Mouse (Mus musculus): ENCODE measurements around the gene 1700056E22Rik. TPM values are rescaled to one million over a fixed set of nuclear protein-coding genes. Genes with fewer than 3 reads are reported as not detected.

Gene 1700056E22Rik
- polyA plus RNA-seq, 1 experiment, result 1.5 TPM

DNA sequence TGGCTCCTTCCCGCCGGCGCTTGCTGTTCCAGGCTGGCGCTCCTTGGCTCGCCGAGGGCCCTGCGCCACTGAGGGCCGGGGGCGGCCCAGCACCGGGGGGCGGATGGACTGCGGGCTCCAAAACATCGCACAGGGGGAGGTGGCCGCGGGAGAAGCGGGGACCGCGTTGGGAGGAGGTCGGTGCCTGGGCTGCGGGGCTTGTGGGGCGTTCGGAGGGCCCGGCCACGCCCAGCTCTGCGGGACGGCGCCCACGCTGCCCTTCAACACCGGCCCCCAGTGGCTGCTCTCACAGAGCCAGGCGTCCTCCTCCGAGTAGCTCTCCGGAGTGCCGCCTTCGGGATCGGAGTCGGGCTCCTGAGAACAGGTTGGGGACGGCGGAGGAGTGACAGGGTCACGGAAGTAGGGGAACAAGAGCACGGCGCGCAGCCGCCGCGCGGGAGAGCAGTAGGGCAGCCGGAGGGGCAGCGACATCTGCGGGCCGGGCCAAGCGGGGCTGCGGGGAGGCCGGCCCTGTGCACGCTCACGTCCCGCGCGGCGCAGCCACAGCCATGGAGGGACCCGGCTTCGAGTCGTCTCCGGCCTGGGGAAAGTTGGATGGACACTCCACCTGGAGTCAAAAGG, 601 bp downstream of the 1700056E22Rik start:
- Histone ChIP-seq H3K4me3 (replicated peaks) (peak overlapping the region; percentile 84), H3K9me3 (ENCODE audit: control insufficient read depth, low read length) (no peaks in the 10 kb centered on the region), H3K4me1 (ENCODE audit: control insufficient read depth) (peaks cover 29% of the 10 kb centered on the region), H3K27me3 (ENCODE audit: control insufficient read depth) (peaks cover 11% of the 10 kb centered on the region), H3K36me3 (ENCODE audit: control insufficient read depth) (peaks cover 5% of the 10 kb centered on the region)
- no peak for TF ChIP-seq GATA1 (IDR thresholded peaks at IDR 0.05; ENCODE audit: low read length)
- no peak for TF ChIP-seq TAL1 (IDR thresholded peaks at IDR 0.05; ENCODE audit: low read length)

- peaks cover 11% of the 10 kb centered on the region for H3K27me3 ChIP-seq (ENCODE audit: control insufficient read depth)
- no peak for TF ChIP-seq GATA1 (IDR thresholded peaks at IDR 0.05; ENCODE audit: low read length)
- no peak for TF ChIP-seq TAL1 (IDR thresholded peaks at IDR 0.05; ENCODE audit: low read length)
- peaks cover 5% of the 10 kb centered on the region for H3K36me3 ChIP-seq (ENCODE audit: control insufficient read depth)
- H3K4me1 ChIP-seq (ENCODE audit: control insufficient read depth), result peaks cover 29% of the 10 kb centered on the region
- H3K4me3 ChIP-seq (replicated peaks), result peak overlapping the region; percentile 84
- no peaks in the 10 kb centered on the region for H3K9me3 ChIP-seq (ENCODE audit: control insufficient read depth, low read length)
These were observed 1.3 kb downstream of the 1700056E22Rik start for GRCm38 (mm10) chr1:184032682-184033389.

GRCm38 (mm10) chr1:184030070-184030802, 3.9 kb downstream of the 1700056E22Rik start:
- H3K4me3 ChIP-seq (replicated peaks), result no peak overlapping the region
- peaks cover 24% of the 10 kb centered on the region for H3K4me1 ChIP-seq (ENCODE audit: control insufficient read depth)
- H3K9me3 ChIP-seq (ENCODE audit: control insufficient read depth, low read length), result no peaks in the 10 kb centered on the region
- H3K36me3 ChIP-seq (ENCODE audit: control insufficient read depth), result no peaks in the 10 kb centered on the region
- TF ChIP-seq TAL1 (IDR thresholded peaks at IDR 0.05; ENCODE audit: low read length) (no peak), GATA1 (IDR thresholded peaks at IDR 0.05; ENCODE audit: low read length) (no peak)
- H3K27me3 ChIP-seq (ENCODE audit: control insufficient read depth), result peaks cover 11% of the 10 kb centered on the region

DNA sequence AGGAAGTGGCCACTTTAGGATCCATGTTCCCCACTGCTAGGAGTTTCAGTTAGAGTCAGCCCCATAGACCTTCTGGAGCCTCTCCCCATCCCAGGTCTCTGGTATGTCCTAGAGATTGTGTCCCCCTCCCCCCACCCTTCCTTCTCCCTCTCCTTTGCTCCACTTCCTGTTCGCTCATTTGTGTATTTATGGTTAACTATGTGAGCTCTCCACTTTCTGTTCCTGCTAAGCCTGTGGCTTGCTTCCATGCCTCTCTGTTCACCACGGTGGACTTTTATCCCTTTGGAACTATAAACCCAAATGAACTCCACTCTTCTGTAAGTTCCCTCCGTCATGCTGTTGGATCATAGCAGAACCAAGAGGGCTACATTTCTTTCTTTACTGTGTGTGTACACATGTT, 7.1 kb downstream of the 1700056E22Rik start:
- H3K4me3 ChIP-seq (replicated peaks), result no peak overlapping the region
- H3K27me3 ChIP-seq (ENCODE audit: control insufficient read depth), result no peaks in the 10 kb centered on the region
- no peaks in the 10 kb centered on the region for H3K9me3 ChIP-seq (ENCODE audit: control insufficient read depth, low read length)
- no peaks in the 10 kb centered on the region for H3K36me3 ChIP-seq (ENCODE audit: control insufficient read depth)
- no peak for TF ChIP-seq GATA1 (IDR thresholded peaks at IDR 0.05; ENCODE audit: low read length)
- no peak for TF ChIP-seq TAL1 (IDR thresholded peaks at IDR 0.05; ENCODE audit: low read length)
- peaks cover 2% of the 10 kb centered on the region; the same call in 1 of the 2 replicates for H3K4me1 ChIP-seq (ENCODE audit: control insufficient read depth)

DNA sequence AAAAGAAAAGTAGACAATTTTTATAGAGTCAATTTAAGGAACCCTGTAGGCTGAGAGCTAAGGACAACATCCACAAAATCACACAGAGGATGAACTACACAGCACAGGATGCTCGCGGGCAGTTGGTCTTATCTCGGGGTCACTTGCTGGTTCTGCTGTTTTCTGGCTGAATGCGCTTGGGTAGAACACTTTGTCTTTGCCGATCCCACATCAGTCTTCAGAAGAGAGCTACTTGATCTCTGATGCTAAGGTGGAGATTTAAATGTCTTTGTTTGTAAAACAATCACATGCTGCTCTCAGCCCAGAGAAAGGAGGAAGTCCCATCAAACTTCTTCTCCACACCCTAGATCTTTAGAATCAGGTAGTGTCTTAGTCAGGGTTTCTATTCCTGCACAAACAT, 9.0 kb downstream of the 1700056E22Rik start:
- H3K4me1 ChIP-seq (ENCODE audit: control insufficient read depth), result peaks cover 1% of the 10 kb centered on the region; the same call in 1 of the 2 replicates
- no peaks in the 10 kb centered on the region for H3K36me3 ChIP-seq (ENCODE audit: control insufficient read depth)
- TF ChIP-seq GATA1 (IDR thresholded peaks at IDR 0.05; ENCODE audit: low read length), result no peak
- TF ChIP-seq TAL1 (IDR thresholded peaks at IDR 0.05; ENCODE audit: low read length), result no peak
- no peaks in the 10 kb centered on the region for H3K9me3 ChIP-seq (ENCODE audit: control insufficient read depth, low read length)
- no peaks in the 10 kb centered on the region for H3K27me3 ChIP-seq (ENCODE audit: control insufficient read depth)
- H3K4me3 ChIP-seq (replicated peaks), result no peak overlapping the region

- Histone ChIP-seq H3K27me3 (ENCODE audit: control insufficient read depth) (no peaks in the 10 kb centered on the region), H3K36me3 (ENCODE audit: control insufficient read depth) (no peaks in the 10 kb centered on the region), H3K9me3 (ENCODE audit: control insufficient read depth, low read length) (no peaks in the 10 kb centered on the region), H3K4me1 (ENCODE audit: control insufficient read depth) (peaks cover 1% of the 10 kb centered on the region; the same call in 1 of the 2 replicates), H3K4me3 (replicated peaks) (no peak overlapping the region)
- TF ChIP-seq GATA1 (IDR thresholded peaks at IDR 0.05; ENCODE audit: low read length) (no peak), TAL1 (IDR thresholded peaks at IDR 0.05; ENCODE audit: low read length) (no peak)
These were observed 9.5 kb downstream of the 1700056E22Rik start for GRCm38 (mm10) chr1:184024631-184025030.

DNA sequence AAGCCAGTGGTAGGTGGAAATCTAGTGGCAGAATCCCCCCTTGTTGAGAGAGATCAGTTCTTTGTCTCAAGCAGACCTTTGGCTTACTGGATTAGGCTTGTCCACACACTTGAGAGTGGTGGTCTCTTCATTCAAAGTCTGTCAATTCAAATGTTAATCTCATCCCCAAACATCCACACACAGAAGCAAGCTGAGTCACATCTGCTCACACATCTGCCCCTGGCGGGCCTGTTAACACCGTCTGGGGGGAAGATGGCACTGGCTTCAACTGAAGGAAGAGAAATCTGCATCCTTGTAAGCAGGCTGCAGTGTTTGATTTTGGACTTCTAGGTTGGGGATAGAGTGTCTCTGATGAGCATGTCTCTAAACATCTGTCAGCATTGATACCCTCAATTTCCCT, 10.1 kb downstream of the 1700056E22Rik start:
- Histone ChIP-seq H3K4me1 (ENCODE audit: control insufficient read depth) (peaks cover 2% of the 10 kb centered on the region; the same call in 1 of the 2 replicates), H3K27me3 (ENCODE audit: control insufficient read depth) (no peaks in the 10 kb centered on the region), H3K9me3 (ENCODE audit: control insufficient read depth, low read length) (no peaks in the 10 kb centered on the region), H3K4me3 (replicated peaks) (no peak overlapping the region), H3K36me3 (ENCODE audit: control insufficient read depth) (no peaks in the 10 kb centered on the region)
- no peak for TF ChIP-seq TAL1 (IDR thresholded peaks at IDR 0.05; ENCODE audit: low read length)
- TF ChIP-seq GATA1 (IDR thresholded peaks at IDR 0.05; ENCODE audit: low read length), result no peak

DNA sequence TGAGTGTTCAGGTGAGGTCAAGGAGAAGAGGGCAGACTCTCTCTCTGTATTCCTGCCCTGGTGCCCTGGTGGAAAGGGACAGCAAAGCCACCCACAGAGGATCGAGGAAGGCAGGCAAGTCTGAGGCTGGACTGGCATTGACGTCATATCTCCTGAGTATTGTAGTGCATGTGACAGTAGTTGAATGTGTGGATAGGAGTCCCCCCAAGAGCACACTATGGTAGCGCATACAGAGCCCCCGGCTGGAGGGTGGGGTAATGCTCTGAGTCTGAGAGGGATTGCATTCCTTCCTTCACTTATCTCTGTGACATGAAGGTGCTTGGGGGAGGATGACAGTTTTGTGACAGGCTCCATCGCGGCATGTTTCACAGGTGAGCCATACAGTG, 14.4 kb downstream of the 1700056E22Rik start:
- H3K4me3 ChIP-seq (replicated peaks), result no peak overlapping the region
- peaks cover 2% of the 10 kb centered on the region; the same call in 1 of the 2 replicates for H3K4me1 ChIP-seq (ENCODE audit: control insufficient read depth)
- H3K27me3 ChIP-seq (ENCODE audit: control insufficient read depth), result no peaks in the 10 kb centered on the region
- H3K36me3 ChIP-seq (ENCODE audit: control insufficient read depth), result no peaks in the 10 kb centered on the region
- no peak for TF ChIP-seq GATA1 (IDR thresholded peaks at IDR 0.05; ENCODE audit: low read length)
- no peak for TF ChIP-seq TAL1 (IDR thresholded peaks at IDR 0.05; ENCODE audit: low read length)
- H3K9me3 ChIP-seq (ENCODE audit: control insufficient read depth, low read length), result no peaks in the 10 kb centered on the region

Measured in erythroblast, embryonic 14.5 days (primary cell).